Mouse (Mus musculus) G1E (cell line): ENCODE measurements around the gene Ctcfl.

Source experiments
- CTCF ChIP-seq: IDR thresholded peaks from 2 replicates; pipeline ENCODE4 v1.5.1; 2012; ENCODE audit warnings: low read depth, low read length, inconsistent platforms, mixed read lengths
- GATA1 ChIP-seq: IDR thresholded peaks from 2 replicates; pipeline ENCODE4 v1.6.1; 2012; ENCODE audit warnings: borderline replicate concordance, low read length, inconsistent platforms, mixed read lengths
- GATA2 ChIP-seq: IDR thresholded peaks from 2 replicates; pipeline ENCODE4 v1.6.1; 2012; ENCODE audit warnings: low read depth, low read length, inconsistent platforms, borderline replicate concordance
- TAL1 ChIP-seq: conservative IDR thresholded peaks from 2 replicates; pipeline ENCODE4 v1.6.1; 2012; ENCODE audit warnings: low read depth, low read length, inconsistent platforms, mixed read lengths

- TF ChIP-seq GATA1 (no peak), CTCF (no peak), TAL1 (no peak), GATA2 (no peak)
Observed at GRCm38 (mm10) chr2:173148001-173148400, 28.7 kb upstream of the Ctcfl start.
